ENCODE assay signal across 8 mouse cellular contexts in genomic region chr17:74526806-74527653, GRCm38 (mm10). TPM values are rescaled to one million over a fixed set of nuclear protein-coding genes. Genes with fewer than 3 reads are reported as not detected.
DNase-seq lines count a peak whose midpoint lies in the region; ATAC-seq and TF ChIP-seq lines count a peak whose summit lies in the region.

No protein-coding gene starts in this region.

- DNase-seq in kidney, adult 2 months = no peak
- no peak for DNase-seq in kidney, postnatal 10 days
- DNase-seq in ES-CJ7 (ENCODE audit: low read depth, low spot score) = peak; percentile 73
- no peak for DNase-seq in embryonic facial prominence, embryonic 11.5 days (ENCODE audit: low spot score)
- DNase-seq in neural tube, embryonic 11.5 days (ENCODE audit: low spot score) = no peak
- no peak for DNase-seq in embryo, embryonic 10 days (ENCODE audit: low spot score)

- H3K27ac ChIP-seq in kidney, adult 2 months (ENCODE audit: insufficient read depth, low read depth, low read length) = peak overlapping the region; percentile 88
- H3K27ac ChIP-seq in embryonic facial prominence, embryonic 11.5 days (replicated peaks; ENCODE audit: low read depth, low read length) = peak overlapping the region; percentile 92
- peak overlapping the region; percentile 99 for H3K27ac ChIP-seq in intestine, embryonic 16.5 days (ENCODE audit: low read length)
- no peak overlapping the region for H3K27ac ChIP-seq in neural tube, embryonic 11.5 days (ENCODE audit: low read depth, low read length)

- H3K9me3 ChIP-seq in embryonic facial prominence, embryonic 11.5 days (replicated peaks; ENCODE audit: control insufficient read depth, low read length) = no peaks in the 10 kb centered on the region
- no peaks in the 10 kb centered on the region for H3K9me3 ChIP-seq in intestine, embryonic 16.5 days (ENCODE audit: control insufficient read depth, low read length)
- no peaks in the 10 kb centered on the region for H3K9me3 ChIP-seq in neural tube, embryonic 11.5 days (ENCODE audit: control insufficient read depth, low read length)

- H3K36me3 ChIP-seq in kidney, adult 2 months (ENCODE audit: control insufficient read depth, insufficient read depth, low read length) = no peaks in the 10 kb centered on the region
- H3K36me3 ChIP-seq in embryonic facial prominence, embryonic 11.5 days (replicated peaks; ENCODE audit: control insufficient read depth, insufficient read depth, low read depth, low read length) = no peaks in the 10 kb centered on the region
- H3K36me3 ChIP-seq in intestine, embryonic 16.5 days (ENCODE audit: control insufficient read depth, insufficient read depth, low read length) = no peaks in the 10 kb centered on the region
- H3K36me3 ChIP-seq in neural tube, embryonic 11.5 days (ENCODE audit: control insufficient read depth, insufficient read depth, low read length) = no peaks in the 10 kb centered on the region

- peak overlapping the region; percentile 83 for H3K9ac ChIP-seq in embryonic facial prominence, embryonic 11.5 days (replicated peaks; ENCODE audit: low read length)
- H3K9ac ChIP-seq in intestine, embryonic 16.5 days (ENCODE audit: low read depth, low read length) = peak overlapping the region; percentile 80
- H3K9ac ChIP-seq in neural tube, embryonic 11.5 days (ENCODE audit: low read length) = peak overlapping the region; percentile 64; the same call in 1 of the 2 replicates

- H3K4me1 ChIP-seq in kidney, adult 2 months (ENCODE audit: control insufficient read depth, insufficient read depth, low read length) = peaks cover 8% of the 10 kb centered on the region
- H3K4me1 ChIP-seq in embryonic facial prominence, embryonic 11.5 days (ENCODE audit: control insufficient read depth, insufficient read depth, low read length) = no peaks in the 10 kb centered on the region
- peaks cover 12% of the 10 kb centered on the region for H3K4me1 ChIP-seq in intestine, embryonic 16.5 days (ENCODE audit: control insufficient read depth, insufficient read depth, low read length)
- H3K4me1 ChIP-seq in neural tube, embryonic 11.5 days (ENCODE audit: control insufficient read depth, insufficient read depth, low read length) = peaks cover 7% of the 10 kb centered on the region; the same call in 1 of the 2 replicates

- H3K4me3 ChIP-seq in kidney, adult 2 months (ENCODE audit: insufficient read depth, low read depth, low read length) = no peak overlapping the region
- H3K4me3 ChIP-seq in embryonic facial prominence, embryonic 11.5 days (ENCODE audit: low read depth, low read length) = peak overlapping the region; percentile 98
- peak overlapping the region; percentile 48 for H3K4me3 ChIP-seq in intestine, embryonic 16.5 days (ENCODE audit: low read length)
- peak overlapping the region; percentile 71; the same call in 1 of the 2 replicates for H3K4me3 ChIP-seq in neural tube, embryonic 11.5 days (ENCODE audit: low read depth, low read length)

- peak overlapping the region; percentile 59 for H3K4me2 ChIP-seq in embryonic facial prominence, embryonic 11.5 days (ENCODE audit: low read depth, low read length)
- peak overlapping the region; percentile 60 for H3K4me2 ChIP-seq in intestine, embryonic 16.5 days (ENCODE audit: low read depth, low read length)
- H3K4me2 ChIP-seq in neural tube, embryonic 11.5 days (ENCODE audit: low read depth) = peak overlapping the region; percentile 43

- no peaks in the 10 kb centered on the region for H3K27me3 ChIP-seq in kidney, adult 2 months (replicated peaks; ENCODE audit: control insufficient read depth, insufficient read depth, low read length)
- H3K27me3 ChIP-seq in embryonic facial prominence, embryonic 11.5 days (ENCODE audit: control insufficient read depth, insufficient read depth, low read length) = no peaks in the 10 kb centered on the region
- H3K27me3 ChIP-seq in intestine, embryonic 16.5 days (replicated peaks; ENCODE audit: control insufficient read depth, insufficient read depth, low read length) = no peaks in the 10 kb centered on the region
- H3K27me3 ChIP-seq in neural tube, embryonic 11.5 days (ENCODE audit: control insufficient read depth, insufficient read depth, low read length) = no peaks in the 10 kb centered on the region

- TF ChIP-seq POLR2A in kidney, adult 2 months (IDR thresholded peaks at IDR 0.05; ENCODE audit: low read depth, low read length) = no peak

- TF ChIP-seq CTCF in kidney, adult 2 months (conservative IDR thresholded peaks at IDR 0.05; ENCODE audit: insufficient read depth, insufficient read length, low read depth, low read length) = no peak

- 86% methylated on average over 9 of the region's 9 CpGs for WGBS in kidney, adult 2 months
- 86% methylated on average over 9 of the region's 9 CpGs for WGBS in embryonic facial prominence, embryonic 11.5 days
- WGBS in intestine, embryonic 16.5 days = 84% methylated on average over 9 of the region's 9 CpGs
- WGBS in neural tube, embryonic 11.5 days = 90% methylated on average over 9 of the region's 9 CpGs

- ATAC-seq in embryonic facial prominence, embryonic 11.5 days (replicated peaks; ENCODE audit: insufficient number of reproducible peaks, low FRiP score, low TSS enrichment, low read depth) = no peak
- peak; percentile 0; the same call in 1 of the 2 replicates for ATAC-seq in intestine, embryonic 16.5 days
- no peak; the same call in 1 of the 2 replicates for ATAC-seq in neural tube, embryonic 11.5 days (ENCODE audit: insufficient read depth, low FRiP score, low TSS enrichment)
- no peak for ATAC-seq in monocyte, adult 5-6 weeks (replicated peaks; ENCODE audit: insufficient number of reproducible peaks, low FRiP score, low TSS enrichment, poor library complexity, severe bottlenecking)

RNA-seq across cellular contexts. Expression of gene Birc6, which starts 1.1 kb away (rescaled TPM):
- polyA plus RNA-seq in kidney, adult 2 months (2012; rRNA removed) = 87.5 and 119 TPM in 2 replicates
- 75.6 and 83.8 TPM in 2 replicates for polyA plus RNA-seq in embryonic facial prominence, embryonic 11.5 days (2014; fragmentation: Nextera tagmentation; extraction: Ambion mirVana)
- 51.2 and 55.0 TPM in 2 replicates for polyA plus RNA-seq in intestine, embryonic 16.5 days (2015; fragmentation: Nextera tagmentation; extraction: Ambion mirVana)
- 79.5 and 87.3 TPM in 2 replicates for polyA plus RNA-seq in neural tube, embryonic 11.5 days (2014; fragmentation: Nextera tagmentation; extraction: Ambion mirVana)
- total RNA-seq in monocyte, adult 5-6 weeks (2017) = 218 to 376 TPM (median 222 TPM) in 3 replicates

RNA-seq across cellular contexts. Expression of gene Yipf4, which starts 37.7 kb away (rescaled TPM):
- polyA plus RNA-seq in kidney, adult 2 months (2012; rRNA removed) = 30.4 and 48.2 TPM in 2 replicates
- 52.6 and 63.5 TPM in 2 replicates for polyA plus RNA-seq in embryonic facial prominence, embryonic 11.5 days (2014; fragmentation: Nextera tagmentation; extraction: Ambion mirVana)
- 59.1 and 61.4 TPM in 2 replicates for polyA plus RNA-seq in intestine, embryonic 16.5 days (2015; fragmentation: Nextera tagmentation; extraction: Ambion mirVana)
- 48.3 and 53.3 TPM in 2 replicates for polyA plus RNA-seq in neural tube, embryonic 11.5 days (2014; fragmentation: Nextera tagmentation; extraction: Ambion mirVana)
- total RNA-seq in monocyte, adult 5-6 weeks (2017) = 67.2 to 82.9 TPM (median 81.1 TPM) in 3 replicates
